ENCODE assay signal across 8 mouse cellular contexts in genomic region chr3:87919336-87920108, GRCm38 (mm10). TPM values are rescaled to one million over a fixed set of nuclear protein-coding genes. Genes with fewer than 3 reads are reported as not detected.
A peak's percentile ranks its signal among the peaks of the same experiment; 100 is the strongest.
DNase-seq lines count a peak whose midpoint lies in the region; ATAC-seq and TF ChIP-seq lines count a peak whose summit lies in the region.

Gene Mrpl24 (plus strand): TSS chr3:87919506.

- peak; percentile 84 for ATAC-seq in kidney, embryonic 14.5 days (ENCODE audit: low FRiP score, low TSS enrichment)
- peak; percentile 71 for ATAC-seq in limb, embryonic 15.5 days (ENCODE audit: insufficient number of reproducible peaks, low FRiP score, low TSS enrichment, low read depth)

- H3K27ac ChIP-seq in embryonic fibroblast, embryonic 13.5 days (ENCODE audit: insufficient read depth, low read length): peak within 1 kb of the TSS; percentile 81
- peak within 1 kb of the TSS; percentile 90 for H3K27ac ChIP-seq in kidney, embryonic 14.5 days (ENCODE audit: low read depth, low read length)
- H3K27ac ChIP-seq in limb, embryonic 15.5 days: peak within 1 kb of the TSS; percentile 89

- H3K4me3 ChIP-seq in embryonic fibroblast, embryonic 13.5 days (ENCODE audit: insufficient read depth, low read length): peak within 1 kb of the TSS; percentile 76
- peak within 1 kb of the TSS; percentile 63 for H3K4me3 ChIP-seq in kidney, embryonic 14.5 days (ENCODE audit: low read length)
- peak within 1 kb of the TSS; percentile 70 for H3K4me3 ChIP-seq in limb, embryonic 15.5 days

- no peak for TF ChIP-seq CTCF in embryonic fibroblast, embryonic 13.5 days (IDR thresholded peaks at IDR 0.05; ENCODE audit: borderline replicate concordance, insufficient read depth, low read length)

- H3K36me3 ChIP-seq in kidney, embryonic 14.5 days (ENCODE audit: control insufficient read depth, insufficient read depth, low read length): peaks cover 60% of the 10 kb centered on the region
- H3K36me3 ChIP-seq in limb, embryonic 15.5 days: peaks cover 58% of the 10 kb centered on the region

- DNase-seq in 416B (ENCODE audit: low read depth): peak; percentile 93
- peak; percentile 19 to 61 for DNase-seq in adrenal gland, postnatal 4 days (ENCODE audit: low spot score in 2 of 2)
- DNase-seq in heart, adult 9 months (ENCODE audit: low spot score in 2 of 2): peak; percentile 90
- DNase-seq in monocyte, adult 2 months (ENCODE audit: low read depth in 1 of 2, low spot score in 2 of 2): peak; percentile 46 to 61
- DNase-seq in spleen, postnatal 36 days (ENCODE audit: low spot score in 2 of 2): peak; percentile 78 to 83

- WGBS in kidney, embryonic 14.5 days: under 1% methylated on average over 30 of the region's 30 CpGs
- WGBS in limb, embryonic 15.5 days: under 1% methylated on average over 30 of the region's 30 CpGs

- peak within 1 kb of the TSS; percentile 79 for H3K9ac ChIP-seq in kidney, embryonic 14.5 days (ENCODE audit: low read depth, low read length)
- H3K9ac ChIP-seq in limb, embryonic 15.5 days: peak within 1 kb of the TSS; percentile 76

- 0 out of 2 replicates have a peak, but pooled peaks cover 2% of the 10 kb centered on the region for H3K4me1 ChIP-seq in embryonic fibroblast, embryonic 13.5 days (ENCODE audit: control insufficient read depth, insufficient read depth, low read length)
- H3K4me1 ChIP-seq in kidney, embryonic 14.5 days (ENCODE audit: control insufficient read depth, insufficient read depth, low read length): no peaks in the 10 kb centered on the region
- H3K4me1 ChIP-seq in limb, embryonic 15.5 days: peaks cover 10% of the 10 kb centered on the region; the same call in 1 of the 2 replicates

- no peaks in the 10 kb centered on the region for H3K27me3 ChIP-seq in kidney, embryonic 14.5 days (ENCODE audit: control insufficient read depth, insufficient read depth, low read length)
- no peaks in the 10 kb centered on the region for H3K27me3 ChIP-seq in limb, embryonic 15.5 days

- H3K9me3 ChIP-seq in kidney, embryonic 14.5 days (ENCODE audit: control insufficient read depth, low read length): no peaks in the 10 kb centered on the region
- no peaks in the 10 kb centered on the region for H3K9me3 ChIP-seq in limb, embryonic 15.5 days

- peak within 1 kb of the TSS; percentile 76 for H3K4me2 ChIP-seq in kidney, embryonic 14.5 days (replicated peaks; ENCODE audit: low read depth, low read length)
- H3K4me2 ChIP-seq in limb, embryonic 15.5 days: peak within 1 kb of the TSS; percentile 71

- TF ChIP-seq POLR2A in embryonic fibroblast, embryonic 13.5 days (IDR thresholded peaks at IDR 0.05; ENCODE audit: low read depth, low read length): peak; percentile 62

RNA-seq across cellular contexts. Expression of gene Mrpl24, which starts in this region (rescaled TPM):
- 100 to 1,000 TPM; 135 to 138 TPM for total RNA-seq in adrenal gland, postnatal 4 days (2021)
- 130 and 167 TPM in 2 replicates for polyA plus RNA-seq in embryonic fibroblast, embryonic 13.5 days (2011; ENCODE audit: insufficient read length, low read depth, missing spikeins)
- polyA plus RNA-seq in kidney, embryonic 14.5 days (2014; fragmentation: Nextera tagmentation; extraction: Ambion mirVana): 76.7 and 81.0 TPM in 2 replicates
- 62.9 and 64.3 TPM in 2 replicates for polyA plus RNA-seq in limb, embryonic 15.5 days (2015; fragmentation: Nextera tagmentation; extraction: Ambion mirVana)

Comparison
In these comparisons a context has a peak if more than half of its experiments do, and no peak if none do; other contexts are left out.
1. Peak in every context shown above with its lines: DNase-seq, ATAC-seq, H3K4me3 ChIP-seq and H3K27ac ChIP-seq.
2. DNase-seq: peak in every context shown above with its lines; median percentile 93 in 416B; 90 in heart, adult 9 months; 80 in spleen, postnatal 36 days; 54 in monocyte, adult 2 months; 40 in adrenal gland, postnatal 4 days.